Mouse (Mus musculus) embryonic facial prominence, embryonic 14.5 days (tissue): ENCODE measurements around the gene Zfp626. TPM values are rescaled to one million over a fixed set of nuclear protein-coding genes. Genes with fewer than 3 reads are reported as not detected.
A peak's percentile ranks its signal among the peaks of the same experiment; 100 is the strongest.
"Not testable (repeated sequence)": the region's sequence is repeated elsewhere in the genome, so short reads cannot be mapped to it uniquely, and the experiment has no call there.

ENCODE experiments used
- ATAC-seq: fragments of 200-750 bp; cut with Nextera tagmentation; 2 replicates; pipeline ENCODE4 v1.8.0; 2017; ENCODE audit warnings: low read depth, moderate number of reproducible peaks, moderate TSS enrichment
- DNase-seq: peaks from one replicate; pipeline ENCODE4 v3.0.0-alpha.2; 2015; ENCODE audit warnings: low spot score
- H3K27ac ChIP-seq: fragments of 300-500 bp; sonication (generic); replicated peaks from 2 replicates; pipeline ENCODE4 v1.5.1; 2014; ENCODE audit warnings: low read depth, mild to moderate bottlenecking, low read length, moderate library complexity
- H3K27me3 ChIP-seq: fragments of 300-500 bp; sonication (generic); replicated peaks from 2 replicates; pipeline ENCODE4 v1.6.1; 2014; ENCODE audit warnings: low read length; ENCODE audit not compliant: control insufficient read depth, insufficient read depth
- H3K36me3 ChIP-seq: fragments of 300-500 bp; sonication (generic); 2 replicates; pipeline ENCODE4 v1.6.1; 2014; ENCODE audit warnings: low read length, mixed read lengths; ENCODE audit not compliant: control insufficient read depth, insufficient read depth
- H3K4me1 ChIP-seq: fragments of 300-500 bp; sonication (generic); 2 replicates; pipeline ENCODE4 v1.6.1; 2014; ENCODE audit warnings: antibody characterized with exemption, low read length; ENCODE audit not compliant: control insufficient read depth, insufficient read depth
- H3K4me2 ChIP-seq: fragments of 300-500 bp; sonication (generic); 2 replicates; pipeline ENCODE4 v1.6.1; 2014; ENCODE audit warnings: low read depth, mild to moderate bottlenecking, low read length, moderate library complexity, mixed read lengths
- H3K4me3 ChIP-seq: fragments of 300-500 bp; sonication (generic); 2 replicates; pipeline ENCODE4 v1.5.1; 2014; ENCODE audit warnings: low read depth, mild to moderate bottlenecking, low read length
- H3K9ac ChIP-seq: fragments of 300-500 bp; sonication (generic); 2 replicates; pipeline ENCODE4 v1.6.1; 2014; ENCODE audit warnings: low read depth, mild to moderate bottlenecking, low read length, moderate library complexity, mixed read lengths
- H3K9me3 ChIP-seq: fragments of 300-500 bp; sonication (generic); 2 replicates; pipeline ENCODE4 v1.6.1; 2016; ENCODE audit warnings: low read length; ENCODE audit not compliant: control insufficient read depth
- WGBS: fragments of 180-500 bp; shearing (Covaris S2); extraction: QIAGEN DNeasy Blood & Tissue Kit; methylation state at CpG from one replicate; pipeline ENCODE4 v1.1.7; 2014; 5-methylcytosine and 5-hydroxymethylcytosine counted together
- polyA plus RNA-seq: library from polyadenylated mRNA; unstranded; fragments of >200 nt; fragmentation: Nextera tagmentation; extraction: Ambion mirVana; gene quantifications from 2 replicates; pipeline ENCODE4 v1.2.1, GENCODE M21; 2014

Zfp626 gene
- polyA plus RNA-seq, 1 experiment from 2014 or later, result 1.9 TPM

DNA sequence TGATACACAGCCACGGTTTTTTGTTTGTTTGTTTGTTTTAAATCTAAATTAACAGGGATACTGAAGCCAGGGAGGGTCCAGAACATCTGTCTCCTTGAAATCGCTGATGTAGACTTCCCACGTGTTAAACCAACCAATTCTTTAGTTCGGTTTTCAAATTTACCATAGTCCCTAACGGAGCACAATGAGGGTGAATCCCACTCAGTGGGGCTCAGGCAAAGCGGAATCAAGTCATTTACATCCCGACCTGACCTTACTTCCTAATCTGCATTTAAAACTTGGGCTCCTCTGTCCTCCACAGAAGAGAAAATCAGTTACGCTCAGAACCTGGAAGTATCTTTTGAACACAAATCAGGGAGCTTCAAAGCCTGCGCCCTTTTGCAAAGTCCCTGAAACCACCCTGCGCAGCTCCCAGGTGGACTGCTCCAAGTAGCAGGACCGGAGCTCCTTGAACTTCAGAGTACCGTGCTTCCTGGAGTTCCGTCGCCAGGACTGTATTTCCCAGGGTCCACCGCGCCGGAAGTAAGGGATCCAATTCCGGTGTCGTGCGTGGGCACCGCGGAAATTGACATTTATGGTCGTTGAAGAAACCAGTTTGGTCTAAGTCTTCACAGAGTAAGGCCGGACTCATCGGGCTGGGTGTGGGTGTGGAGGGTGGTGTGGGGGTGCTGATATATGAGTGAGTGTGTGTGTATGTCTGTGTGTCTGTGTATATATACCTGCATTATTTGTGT, 2.5 kb upstream of the Zfp626 start:
- DNase-seq, result peak; percentile 93
- peaks cover 2% of the 10 kb centered on the region; the same call in 1 of the 2 replicates for H3K4me1 ChIP-seq
- H3K27ac ChIP-seq, result peak overlapping the region; percentile 58; the same call in 1 of the 2 replicates
- peak overlapping the region; percentile 85 for H3K9ac ChIP-seq
- H3K4me3 ChIP-seq, result peak overlapping the region; percentile 81
- ATAC-seq, result peak; percentile 98
- H3K36me3 ChIP-seq, result peaks cover 18% of the 10 kb centered on the region
- H3K9me3 ChIP-seq, result no peaks in the 10 kb centered on the region
- H3K27me3 ChIP-seq, result no peaks in the 10 kb centered on the region
- peak overlapping the region; percentile 91 for H3K4me2 ChIP-seq
- WGBS, result under 1% methylated on average over 25 of the region's 25 CpGs

- WGBS, result 83% methylated on average over 7 of the region's 7 CpGs
- peaks cover 37% of the 10 kb centered on the region for H3K36me3 ChIP-seq
- not testable (repeated sequence) for H3K27me3 ChIP-seq, H3K27ac ChIP-seq, H3K9me3 ChIP-seq, DNase-seq, H3K4me3 ChIP-seq, H3K4me1 ChIP-seq, H3K9ac ChIP-seq, H3K4me2 ChIP-seq, ATAC-seq
Observed at GRCm38 (mm10) chr7:27807305-27807704, 309 bp downstream of the Zfp626 start.

DNA sequence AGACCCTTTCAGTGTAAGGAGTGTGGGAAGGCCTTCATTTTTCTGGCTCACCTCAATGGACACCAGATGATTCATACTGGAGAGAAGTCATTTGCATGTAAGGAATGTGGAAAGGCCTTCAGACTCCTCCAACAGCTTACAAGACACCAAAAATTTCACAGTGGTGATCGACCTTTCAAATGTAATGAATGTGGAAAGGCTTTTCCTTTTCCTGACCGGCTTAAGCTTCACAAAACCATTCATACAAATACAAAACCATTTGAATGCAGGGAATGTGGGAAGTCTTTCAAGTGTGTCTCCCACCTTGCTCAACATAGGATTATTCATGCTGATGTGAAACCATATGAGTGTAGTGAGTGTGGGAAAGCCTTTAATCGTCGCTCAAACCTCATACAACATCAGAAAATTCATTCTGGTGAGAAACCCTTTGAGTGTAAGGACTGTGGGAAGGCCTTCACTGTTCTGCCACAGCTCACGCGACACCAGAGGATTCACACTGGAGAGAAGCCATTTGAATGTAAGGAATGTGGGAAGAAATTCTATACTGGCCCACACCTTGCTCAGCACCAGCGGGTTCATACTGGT, 11.6 kb downstream of the Zfp626 start:
- Histone ChIP-seq H3K27me3 (no peaks in the 10 kb centered on the region), H3K36me3 (peaks cover 50% of the 10 kb centered on the region), H3K9ac (no peak overlapping the region), H3K4me1 (no peaks in the 10 kb centered on the region), H3K4me3 (no peak overlapping the region), H3K9me3 (0 out of 2 replicates have a peak, but pooled peaks cover 6% of the 10 kb centered on the region), H3K4me2 (no peak overlapping the region), H3K27ac (no peak overlapping the region)
- 86% methylated on average over 7 of the region's 7 CpGs for WGBS
- no peak for ATAC-seq
- no peak for DNase-seq

GRCm38 (mm10) chr7:27822611-27823010, 15.6 kb downstream of the Zfp626 start:
- H3K36me3 ChIP-seq, result peaks cover 36% of the 10 kb centered on the region
- H3K4me2 ChIP-seq, result no peak overlapping the region
- DNase-seq (no peak), ATAC-seq (no peak)
- H3K27ac ChIP-seq, result no peak overlapping the region
- no peaks in the 10 kb centered on the region for H3K4me1 ChIP-seq
- peaks cover 17% of the 10 kb centered on the region; the same call in 1 of the 2 replicates for H3K9me3 ChIP-seq
- H3K27me3 ChIP-seq, result no peaks in the 10 kb centered on the region
- H3K4me3 ChIP-seq, result no peak overlapping the region
- no peak overlapping the region for H3K9ac ChIP-seq

GRCm38 (mm10) chr7:27834131-27834530, 27.1 kb downstream of the Zfp626 start:
- no peaks in the 10 kb centered on the region for H3K27me3 ChIP-seq
- no peak overlapping the region for H3K27ac ChIP-seq
- H3K9me3 ChIP-seq, result no peaks in the 10 kb centered on the region
- 80% methylated on average over 2 of the region's 2 CpGs for WGBS
- no peak overlapping the region for H3K9ac ChIP-seq
- ATAC-seq (no peak), DNase-seq (no peak)
- no peaks in the 10 kb centered on the region for H3K36me3 ChIP-seq
- H3K4me2 ChIP-seq, result no peak overlapping the region
- H3K4me3 ChIP-seq, result no peak overlapping the region
- no peaks in the 10 kb centered on the region for H3K4me1 ChIP-seq

DNA sequence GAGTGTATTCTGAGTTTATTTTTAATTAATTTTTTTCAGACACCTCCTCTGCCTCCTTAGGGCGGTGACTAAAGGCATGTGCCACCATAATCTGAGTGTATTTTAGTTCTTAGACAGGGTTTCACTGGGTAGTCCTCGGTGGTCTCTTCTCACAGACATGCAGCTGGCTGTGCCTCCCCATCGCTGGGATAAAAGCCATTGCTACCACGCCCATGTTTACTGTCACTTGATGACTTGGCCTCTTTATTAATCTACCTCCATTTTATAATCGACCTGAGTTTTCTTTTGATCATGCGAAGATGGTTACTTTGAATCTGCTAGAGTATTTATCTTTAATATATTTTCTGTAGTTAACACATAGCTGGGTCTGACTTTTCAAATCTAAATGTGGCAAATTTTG, 30.9 kb downstream of the Zfp626 start:
- Histone ChIP-seq H3K9ac (peak overlapping the region; percentile 66), H3K4me2 (peak overlapping the region; percentile 68), H3K27me3 (no peaks in the 10 kb centered on the region), H3K9me3 (no peaks in the 10 kb centered on the region), H3K4me1 (no peaks in the 10 kb centered on the region), H3K27ac (peak overlapping the region; percentile 81), H3K4me3 (peak overlapping the region; percentile 47), H3K36me3 (no peaks in the 10 kb centered on the region)
- ATAC-seq (peak; percentile 45; the same call in 1 of the 2 replicates), DNase-seq (peak; percentile 23)
- WGBS, result 28% methylated on average over 6 of the region's 6 CpGs

DNA sequence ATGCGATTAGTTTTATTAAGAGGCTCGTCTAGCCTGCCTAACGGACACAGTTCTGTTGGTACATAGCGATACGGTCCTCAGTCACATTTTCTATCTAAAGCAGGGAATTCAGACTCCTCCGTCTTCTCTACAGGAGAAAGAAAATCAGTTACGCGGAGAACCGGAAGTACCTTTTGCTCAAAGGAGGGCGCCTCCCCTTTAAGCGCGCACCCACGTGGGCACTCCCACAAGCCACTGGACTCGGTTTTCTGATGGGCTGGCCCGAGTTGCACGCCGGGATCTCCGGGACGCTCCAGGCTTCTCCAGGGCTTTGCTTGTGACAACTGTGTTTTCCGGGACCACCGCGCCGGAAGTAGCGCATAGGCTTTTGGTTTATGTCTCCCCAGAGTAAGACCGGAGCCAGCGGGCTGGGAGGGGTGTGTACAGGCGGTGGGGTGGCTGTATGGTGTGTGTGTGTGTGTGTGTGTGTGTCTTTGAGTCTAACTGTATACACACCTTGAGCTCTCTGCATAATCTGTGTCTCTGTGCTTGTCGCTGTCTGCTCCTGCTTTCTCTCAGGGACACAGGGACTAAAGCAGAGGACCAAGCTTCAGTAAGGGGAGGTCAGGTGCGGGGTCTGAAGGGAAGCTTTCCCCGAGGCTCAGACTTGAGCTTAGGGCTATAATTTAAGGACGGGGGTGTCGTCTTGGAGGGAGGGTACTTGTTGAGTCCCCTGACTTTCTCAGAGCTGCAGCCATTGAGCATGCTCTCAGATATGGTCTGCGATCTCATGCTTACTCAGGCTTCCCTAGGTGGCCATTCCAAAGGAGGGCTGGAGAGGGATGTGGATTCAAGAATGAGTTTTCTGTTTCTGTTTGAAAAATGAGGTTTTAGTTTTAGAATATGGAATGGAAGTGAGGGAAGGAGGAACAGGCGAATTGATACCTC, 31.6 kb downstream of the Zfp626 start, which contains the start of gene Zfp59:
TSS of gene Zfp59 (plus strand) at position 285 of the 927 bp plus-strand sequence.
- peak within 1 kb of the TSS; percentile 47 for H3K4me3 ChIP-seq
- H3K4me1 ChIP-seq, result no peaks in the 10 kb centered on the region
- peak within 1 kb of the TSS; percentile 68 for H3K4me2 ChIP-seq
- ATAC-seq (peak; percentile 99), DNase-seq (peak; percentile 97)
- H3K9ac ChIP-seq, result peak within 1 kb of the TSS; percentile 66
- no peaks in the 10 kb centered on the region for H3K9me3 ChIP-seq
- no peaks in the 10 kb centered on the region for H3K27me3 ChIP-seq
- WGBS, result 3% methylated on average over 34 of the region's 34 CpGs
- no peaks in the 10 kb centered on the region for H3K36me3 ChIP-seq
- peak within 1 kb of the TSS; percentile 81 for H3K27ac ChIP-seq

GRCm38 (mm10) chr7:27839596-27839995, 32.6 kb downstream of the Zfp626 start:
- H3K4me1 ChIP-seq, result no peaks in the 10 kb centered on the region
- DNase-seq, result no peak
- no peak overlapping the region for H3K9ac ChIP-seq
- ATAC-seq, result no peak
- no peaks in the 10 kb centered on the region for H3K9me3 ChIP-seq
- WGBS, result 93% methylated on average over 7 of the region's 7 CpGs
- H3K4me2 ChIP-seq, result no peak overlapping the region
- no peaks in the 10 kb centered on the region for H3K27me3 ChIP-seq
- H3K27ac ChIP-seq, result no peak overlapping the region
- no peak overlapping the region for H3K4me3 ChIP-seq
- H3K36me3 ChIP-seq, result peaks cover 2% of the 10 kb centered on the region; the same call in 1 of the 2 replicates
